Mouse (Mus musculus) G1E-ER4 (cell line): ENCODE measurements around the gene Filip1l. TPM values are rescaled to one million over a fixed set of nuclear protein-coding genes. Genes with fewer than 3 reads are reported as not detected.

Experiments used
- GATA1 ChIP-seq: IDR thresholded peaks from one replicate; pipeline ENCODE4 v1.8.0; 2012; ENCODE audit warnings: low read length, inconsistent platforms
- polyA plus RNA-seq: library from polyadenylated mRNA; stranded (reverse); fragments of >175 nt; gene quantifications from 2 replicates; pipeline ENCODE4 v1.2.3, GENCODE M21; 2012

Filip1l gene
- polyA plus RNA-seq, 1 experiment, result not detected

GRCm38 (mm10) chr16:57473415-57474085, 120.7 kb downstream of the Filip1l start:
- TF ChIP-seq GATA1, result no peak

- no peak for TF ChIP-seq GATA1
These were observed 125.6 kb downstream of the Filip1l start for GRCm38 (mm10) chr16:57478451-57478850.

GRCm38 (mm10) chr16:57479776-57480175, 126.9 kb downstream of the Filip1l start:
- no peak for TF ChIP-seq GATA1

GRCm38 (mm10) chr16:57482264-57482663, 129.4 kb downstream of the Filip1l start:
- TF ChIP-seq GATA1, result no peak

- no peak for TF ChIP-seq GATA1
These were observed 130.0 kb downstream of the Filip1l start for GRCm38 (mm10) chr16:57482911-57483310.

GRCm38 (mm10) chr16:57483503-57483902, 130.6 kb downstream of the Filip1l start:
- no peak for TF ChIP-seq GATA1

GRCm38 (mm10) chr16:57484043-57484795, 131.3 kb downstream of the Filip1l start:
- no peak for TF ChIP-seq GATA1

GRCm38 (mm10) chr16:57485265-57485664, 132.4 kb downstream of the Filip1l start:
- no peak for TF ChIP-seq GATA1

GRCm38 (mm10) chr16:57486266-57486665, 133.4 kb downstream of the Filip1l start:
- no peak for TF ChIP-seq GATA1

GRCm38 (mm10) chr16:57488661-57489060, 135.8 kb downstream of the Filip1l start:
- no peak for TF ChIP-seq GATA1

- no peak for TF ChIP-seq GATA1
These were observed 137.8 kb downstream of the Filip1l start for GRCm38 (mm10) chr16:57490691-57491090.

- no peak for TF ChIP-seq GATA1
These were observed 139.0 kb downstream of the Filip1l start for GRCm38 (mm10) chr16:57491853-57492252.

- no peak for TF ChIP-seq GATA1
These were observed 142.7 kb downstream of the Filip1l start for GRCm38 (mm10) chr16:57495476-57496203.

- no peak for TF ChIP-seq GATA1
These were observed 143.7 kb downstream of the Filip1l start for GRCm38 (mm10) chr16:57496437-57497173.

- no peak for TF ChIP-seq GATA1
These were observed 148.0 kb downstream of the Filip1l start for GRCm38 (mm10) chr16:57500851-57501250.

- no peak for TF ChIP-seq GATA1
These were observed 149.3 kb downstream of the Filip1l start for GRCm38 (mm10) chr16:57502230-57502629.

- no peak for TF ChIP-seq GATA1
These were observed 149.9 kb downstream of the Filip1l start for GRCm38 (mm10) chr16:57502761-57503160.
